13 mouse cellular contexts compared by ENCODE assay signal in genomic region chr3:136835851-136836250, GRCm38 (mm10).
DNase-seq lines count a peak whose midpoint lies in the region; ATAC-seq lines count a peak whose summit lies in the region.
"Had no signal": no experiment of that assay in that cellular context is flagged by ENCODE, and none has a peak within 500 bp of the region (broad histone marks: within the 10 kb centered on the region; RNA-seq: fewer than 3 reads in every experiment).

No protein-coding gene starts in this region.

- peaks cover 16% of the 10 kb centered on the region for H3K4me1 ChIP-seq in intestine, embryonic 16.5 days (ENCODE audit: control insufficient read depth, insufficient read depth, low read length)
- peaks cover 13% of the 10 kb centered on the region for H3K4me1 ChIP-seq in intestine, embryonic 15.5 days (replicated peaks)
- H3K4me1 ChIP-seq in limb, embryonic 11.5 days (ENCODE audit: control insufficient read depth, insufficient read depth, low read length): peaks cover 19% of the 10 kb centered on the region

- no peaks in the 10 kb centered on the region for H3K9me3 ChIP-seq in intestine, embryonic 16.5 days (ENCODE audit: control insufficient read depth, low read length)
- H3K9me3 ChIP-seq in intestine, embryonic 15.5 days: no peaks in the 10 kb centered on the region
- H3K9me3 ChIP-seq in limb, embryonic 11.5 days (ENCODE audit: control insufficient read depth, low read length): no peaks in the 10 kb centered on the region

- no peak overlapping the region for H3K27ac ChIP-seq in intestine, embryonic 16.5 days (ENCODE audit: low read length)
- H3K27ac ChIP-seq in intestine, embryonic 15.5 days: no peak overlapping the region
- H3K27ac ChIP-seq in limb, embryonic 11.5 days (replicated peaks; ENCODE audit: low read depth, low read length): no peak overlapping the region
- H3K27ac ChIP-seq: liver, embryonic 14.5 days had no signal

- peak; percentile 41 for DNase-seq in embryo, embryonic 10.5 days (ENCODE audit: low spot score)
- no peak for DNase-seq in embryo, embryonic 11 days
- peak; percentile 48 for DNase-seq in MN1 (ENCODE audit: low spot score)
- DNase-seq in limb, embryonic 11.5 days (ENCODE audit: low spot score): peak; percentile 36
- DNase-seq in ovary, postnatal 14 days (ENCODE audit: low spot score): no peak
- DNase-seq: adrenal gland, adult 8-10 months; cerebellum, adult 11 months; gastrocnemius, postnatal 10 days; spleen, adult 18-20 months had no signal

- no peaks in the 10 kb centered on the region for H3K36me3 ChIP-seq in intestine, embryonic 16.5 days (ENCODE audit: control insufficient read depth, insufficient read depth, low read length)
- H3K36me3 ChIP-seq in intestine, embryonic 15.5 days: no peaks in the 10 kb centered on the region
- no peaks in the 10 kb centered on the region for H3K36me3 ChIP-seq in limb, embryonic 11.5 days (ENCODE audit: control insufficient read depth, insufficient read depth, low read length)

- no peak overlapping the region for H3K4me3 ChIP-seq in intestine, embryonic 16.5 days (ENCODE audit: low read length)
- H3K4me3 ChIP-seq in intestine, embryonic 15.5 days (replicated peaks): no peak overlapping the region
- no peak overlapping the region for H3K4me3 ChIP-seq in limb, embryonic 11.5 days (ENCODE audit: low read depth, low read length)

- 53% methylated on average over 9 of the region's 9 CpGs for WGBS in intestine, embryonic 16.5 days
- 56% methylated on average over 9 of the region's 9 CpGs for WGBS in intestine, embryonic 15.5 days
- 11% methylated on average over 9 of the region's 9 CpGs for WGBS in limb, embryonic 11.5 days

- H3K27me3 ChIP-seq in intestine, embryonic 16.5 days (replicated peaks; ENCODE audit: control insufficient read depth, insufficient read depth, low read length): no peaks in the 10 kb centered on the region
- no peaks in the 10 kb centered on the region for H3K27me3 ChIP-seq in intestine, embryonic 15.5 days (replicated peaks)
- no peaks in the 10 kb centered on the region for H3K27me3 ChIP-seq in limb, embryonic 11.5 days (ENCODE audit: control insufficient read depth, insufficient read depth, low read length)

- peak overlapping the region; percentile 15; the same call in 1 of the 2 replicates for H3K4me2 ChIP-seq in intestine, embryonic 16.5 days (ENCODE audit: low read depth, low read length)
- no peak overlapping the region for H3K4me2 ChIP-seq in intestine, embryonic 15.5 days (replicated peaks)
- H3K4me2 ChIP-seq in limb, embryonic 11.5 days (ENCODE audit: low read depth, severe bottlenecking): no peak overlapping the region

- ATAC-seq in intestine, embryonic 16.5 days: no peak
- ATAC-seq in intestine, embryonic 15.5 days: no peak
- ATAC-seq in limb, embryonic 11.5 days (ENCODE audit: insufficient number of reproducible peaks, low FRiP score, low TSS enrichment, low read depth): no peak
- ATAC-seq in granulocyte monocyte progenitor cell, adult 5-6 weeks (replicated peaks; ENCODE audit: poor library complexity, severe bottlenecking): no peak

- no peak overlapping the region for H3K9ac ChIP-seq in intestine, embryonic 16.5 days (ENCODE audit: low read depth, low read length)
- H3K9ac ChIP-seq in intestine, embryonic 15.5 days: no peak overlapping the region
- H3K9ac ChIP-seq in limb, embryonic 11.5 days (ENCODE audit: low read length): no peak overlapping the region
- H3K9ac ChIP-seq: liver, embryonic 14.5 days had no signal

Comparison
In these comparisons a context has a peak if more than half of its experiments do, and no peak if none do; other contexts are left out.
1. DNase-seq: peak in embryo, embryonic 10.5 days (single experiment), MN1 (single experiment) and limb, embryonic 11.5 days (single experiment); none in embryo, embryonic 11 days (single experiment) and ovary, postnatal 14 days (single experiment).